Mouse (Mus musculus) urinary bladder, postnatal 25 days (tissue): ENCODE measurements around the gene Car14.
A peak's percentile ranks its signal among the peaks of the same experiment; 100 is the strongest.
"Not testable (repeated sequence)": the region's sequence is repeated elsewhere in the genome, so short reads cannot be mapped to it uniquely, and the experiment has no call there.

Experiments
- DNase-seq: peaks from one replicate; pipeline ENCODE4 v3.0.0; 2022; ENCODE audit warnings: low spot score

Gene Car14

DNA sequence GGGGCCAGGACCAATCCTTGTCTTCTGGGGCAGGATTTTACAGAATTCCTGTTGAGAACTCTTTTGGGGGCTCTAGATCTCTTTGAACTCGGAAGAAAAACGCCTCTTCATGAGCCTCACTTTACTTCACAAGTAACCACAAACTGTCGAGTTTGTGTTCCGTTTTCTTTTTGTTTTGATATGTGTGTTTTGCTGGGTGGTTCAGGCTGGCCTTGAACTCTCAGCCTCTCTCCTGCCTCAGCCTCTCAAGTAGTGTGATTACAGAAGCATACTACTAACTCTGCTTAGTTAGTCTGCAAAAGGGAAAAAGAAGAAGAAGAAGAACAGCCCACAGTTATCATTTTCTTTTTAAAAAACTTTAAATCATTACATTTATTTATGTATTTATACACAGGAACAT, 19.7 kb upstream of the Car14 start:
- no peak for DNase-seq

DNA sequence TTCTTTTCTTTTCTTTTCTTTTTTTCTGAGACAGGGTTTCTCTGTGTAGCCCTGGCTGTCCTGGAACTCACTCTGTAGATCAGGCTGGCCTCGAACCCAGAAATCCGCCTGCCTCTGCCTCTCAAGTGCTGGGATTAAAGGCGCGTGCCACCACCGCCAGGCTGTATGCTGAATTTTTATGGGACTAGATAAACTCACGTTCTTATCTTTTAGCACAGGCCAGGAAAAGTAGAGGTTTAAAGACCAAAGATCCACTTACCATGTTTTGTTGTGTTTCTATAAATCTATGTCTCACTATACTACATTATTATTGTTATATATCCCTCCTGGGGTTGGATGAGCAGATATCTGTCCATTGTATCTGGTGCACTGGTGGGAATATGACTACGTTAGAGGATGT, 18.9 kb upstream of the Car14 start:
- not testable (repeated sequence) for DNase-seq

DNA sequence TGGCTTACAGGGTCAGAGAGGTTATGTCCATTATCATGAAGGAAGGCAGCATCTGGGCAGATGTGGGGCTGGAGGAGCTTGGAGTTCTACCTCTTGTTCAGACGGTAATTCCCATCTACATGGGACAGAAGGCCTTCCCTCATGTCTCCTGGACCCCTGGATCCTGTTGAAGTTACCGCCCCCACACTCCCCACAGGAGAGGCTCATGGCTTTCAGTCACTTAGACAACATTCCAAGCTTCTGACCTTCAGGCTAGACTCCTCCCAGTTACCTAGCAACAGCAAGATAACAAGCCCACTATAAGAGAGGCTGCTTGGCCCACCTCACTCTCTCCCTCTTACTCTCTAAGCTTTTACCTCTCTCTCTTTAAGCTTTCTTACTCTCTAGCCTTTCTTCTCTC, 16.0 kb upstream of the Car14 start:
- not testable (repeated sequence) for DNase-seq

DNA sequence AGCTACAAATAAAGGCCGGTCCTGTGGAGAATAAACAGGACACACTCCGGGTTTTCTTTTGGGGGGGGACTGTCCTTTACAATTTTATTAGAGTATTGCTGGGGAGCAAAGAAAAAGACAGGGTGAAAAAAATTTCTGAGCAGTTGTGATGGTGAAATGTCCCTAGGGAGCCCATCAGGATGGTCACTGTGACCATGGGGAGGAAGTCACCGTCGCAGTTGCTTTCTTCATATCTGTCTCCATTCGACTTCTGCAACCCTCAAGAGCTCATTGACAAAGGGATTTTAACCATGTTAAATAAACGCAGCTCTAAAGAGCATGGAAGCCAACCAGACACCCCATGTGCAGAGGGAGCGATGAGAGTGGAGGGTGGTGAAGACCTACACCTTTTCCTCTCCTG, 12.3 kb upstream of the Car14 start:
- no peak for DNase-seq

GRCm38 (mm10) chr3:95914706-95915105, 10.2 kb upstream of the Car14 start:
- no peak for DNase-seq

GRCm38 (mm10) chr3:95907613-95908012, 3.1 kb upstream of the Car14 start:
- no peak for DNase-seq

DNA sequence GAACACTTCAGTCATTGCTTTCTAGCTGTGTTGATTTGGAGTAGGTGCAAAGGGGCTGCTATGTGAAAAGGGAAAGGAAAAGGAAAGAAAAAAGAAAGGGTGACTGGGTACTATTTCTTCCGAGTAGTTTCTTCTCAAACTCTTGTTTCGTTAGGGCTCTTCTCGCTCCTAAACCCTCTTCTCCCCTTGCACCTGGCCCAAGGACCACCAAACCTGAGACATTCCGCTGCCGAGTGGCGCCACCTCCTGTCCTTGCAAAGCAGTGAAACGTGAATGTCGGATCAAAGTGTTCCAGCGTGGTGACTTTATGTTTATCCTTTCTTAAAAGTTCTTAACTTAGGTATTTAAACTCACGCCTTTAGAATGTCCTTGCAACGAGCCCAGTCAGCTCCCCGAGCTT, 2.4 kb upstream of the Car14 start:
- DNase-seq = no peak

- peak; percentile 49 for DNase-seq
Measured at GRCm38 (mm10) chr3:95905940-95906492, 1.5 kb upstream of the Car14 start.

DNA sequence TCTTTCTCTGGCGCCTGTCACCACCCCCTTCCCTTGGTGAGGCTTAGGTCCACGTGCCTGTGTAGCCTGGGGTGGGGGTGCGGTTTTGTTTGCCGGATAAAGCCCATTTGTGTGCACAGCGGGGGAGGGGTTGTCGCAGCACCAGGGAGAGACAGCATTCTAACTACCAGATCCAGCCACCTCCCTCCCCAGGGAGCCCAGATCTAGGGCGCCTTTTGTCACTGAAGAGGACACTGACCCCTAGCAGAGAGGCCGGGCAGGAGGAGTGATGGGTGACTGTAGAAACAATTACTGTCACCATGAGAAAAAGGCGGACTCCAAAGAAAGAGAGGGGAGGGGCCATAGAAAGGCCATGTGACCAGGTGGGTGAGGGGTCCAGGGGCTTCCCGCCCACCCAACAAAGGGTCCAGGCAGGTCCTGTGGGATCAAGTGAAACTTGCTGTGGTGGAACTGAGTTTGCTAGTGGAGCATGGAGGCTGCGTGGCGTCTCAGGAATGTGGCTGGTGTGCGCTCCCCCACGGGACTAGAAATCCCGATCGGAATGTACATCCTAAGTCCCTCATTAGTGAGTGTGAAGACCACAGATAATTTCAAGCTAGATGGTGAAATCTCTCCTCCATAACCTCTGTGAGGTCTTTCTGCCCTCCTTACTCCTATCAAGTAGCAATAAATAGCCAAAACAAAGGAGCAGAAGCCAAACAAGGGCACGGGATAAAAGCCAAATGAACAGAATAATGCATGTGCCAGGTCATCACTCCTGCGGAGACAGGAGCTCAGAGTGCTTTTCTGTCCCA, 852 bp upstream of the Car14 start:
- no peak for DNase-seq

DNA sequence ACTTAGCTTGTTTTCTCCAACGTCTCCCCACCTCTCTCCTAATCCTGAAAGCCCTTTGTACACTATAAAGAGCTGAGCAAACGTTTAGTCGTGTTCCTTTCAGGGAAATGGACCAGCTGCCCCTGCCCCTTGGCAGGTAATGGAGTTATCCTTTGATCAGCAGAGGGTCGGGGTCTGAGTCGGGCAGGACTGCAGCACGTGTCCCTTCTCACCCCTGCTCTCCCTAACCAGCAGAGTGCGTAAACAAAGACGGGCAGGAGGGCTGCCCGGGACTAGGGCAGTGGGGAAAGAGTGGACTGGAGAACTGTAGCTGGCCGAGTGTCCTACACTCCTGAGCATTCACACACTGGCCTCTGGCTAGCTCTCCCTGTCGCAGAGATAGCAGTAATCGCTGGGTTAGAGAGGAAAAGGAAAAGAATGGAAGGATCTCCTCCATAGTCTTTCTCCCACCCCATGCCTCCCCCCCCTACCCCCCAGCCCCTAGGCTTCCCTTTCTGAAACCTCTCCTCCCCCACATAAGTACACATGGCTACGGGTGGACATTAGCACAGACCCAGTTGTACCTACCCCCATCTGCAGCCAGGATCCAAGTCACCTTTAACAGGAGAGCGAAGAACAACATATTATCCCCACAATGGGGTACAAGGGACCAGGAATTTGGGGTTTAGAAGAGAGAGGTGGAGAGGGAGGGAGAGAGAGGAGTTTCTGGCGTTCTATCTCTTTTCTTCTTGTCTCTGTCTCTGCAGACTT, 563 bp downstream of the Car14 start:
- DNase-seq = no peak

GRCm38 (mm10) chr3:95902643-95903042, 1.8 kb downstream of the Car14 start:
- DNase-seq = no peak

GRCm38 (mm10) chr3:95902373-95902625, 2.2 kb downstream of the Car14 start:
- no peak for DNase-seq

- no peak for DNase-seq
Measured at GRCm38 (mm10) chr3:95901616-95902372, 2.7 kb downstream of the Car14 start.

GRCm38 (mm10) chr3:95899800-95900524, 4.5 kb downstream of the Car14 start:
- DNase-seq = no peak

DNA sequence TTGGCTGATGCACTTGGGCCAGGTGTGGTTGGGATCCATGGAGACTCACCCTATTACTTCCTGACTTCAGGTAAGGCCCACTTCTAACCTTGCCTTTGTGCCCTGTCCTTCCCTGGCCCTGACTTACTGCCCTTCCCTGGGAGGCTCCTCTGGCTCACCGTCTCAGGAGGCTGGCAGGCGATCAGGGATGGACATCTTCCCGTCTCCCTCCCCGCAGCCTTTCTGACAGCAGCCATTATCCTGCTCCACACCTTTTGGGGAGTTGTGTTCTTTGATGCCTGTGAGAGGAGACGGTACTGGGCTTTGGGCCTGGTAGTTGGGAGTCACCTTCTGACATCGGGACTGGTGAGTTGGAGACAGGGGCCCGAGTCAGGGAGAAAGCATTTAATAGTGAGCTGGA, 9.0 kb downstream of the Car14 start:
- not testable (repeated sequence) for DNase-seq

GRCm38 (mm10) chr3:95894317-95895160, 10.0 kb downstream of the Car14 start:
- DNase-seq = peak; percentile 54

DNA sequence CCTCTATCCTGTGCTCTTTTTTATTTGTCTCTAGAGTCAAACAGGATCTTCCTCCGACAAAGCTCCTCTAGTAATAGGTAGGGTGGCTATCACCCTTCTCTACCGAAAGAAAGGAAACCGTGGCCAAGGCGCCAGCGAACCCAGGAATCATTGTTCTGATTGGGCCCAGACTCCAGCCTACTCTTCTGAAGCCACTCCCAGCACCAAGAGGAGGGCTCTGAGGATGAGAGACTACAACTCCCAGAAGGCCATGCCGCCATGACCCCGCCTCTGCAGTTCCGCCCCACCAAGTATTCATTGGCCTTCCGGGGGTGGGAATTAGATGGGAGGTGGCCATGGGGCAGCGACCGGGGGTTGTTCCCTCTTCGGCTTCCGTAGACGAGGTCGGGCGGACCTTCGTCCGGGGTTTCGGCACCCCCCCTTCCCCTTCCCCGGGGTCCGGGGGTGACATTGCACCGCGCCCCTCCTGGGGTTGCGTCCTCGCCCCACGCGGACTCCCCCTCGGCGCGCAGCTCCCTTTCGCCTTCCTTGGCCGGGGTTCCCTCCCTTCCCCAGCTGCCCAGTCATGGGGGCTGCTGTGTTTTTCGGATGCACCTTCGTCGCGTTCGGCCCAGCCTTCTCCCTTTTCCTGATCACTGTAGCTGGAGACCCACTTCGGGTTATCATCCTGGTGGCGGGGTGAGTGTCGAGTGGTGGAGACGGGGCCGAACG, 10.7 kb downstream of the Car14 start, which contains the start of gene Aph1a:
TSS of gene Aph1a (plus strand) at position 364 of the 711 bp plus-strand sequence.
- peak; percentile 85 for DNase-seq

DNA sequence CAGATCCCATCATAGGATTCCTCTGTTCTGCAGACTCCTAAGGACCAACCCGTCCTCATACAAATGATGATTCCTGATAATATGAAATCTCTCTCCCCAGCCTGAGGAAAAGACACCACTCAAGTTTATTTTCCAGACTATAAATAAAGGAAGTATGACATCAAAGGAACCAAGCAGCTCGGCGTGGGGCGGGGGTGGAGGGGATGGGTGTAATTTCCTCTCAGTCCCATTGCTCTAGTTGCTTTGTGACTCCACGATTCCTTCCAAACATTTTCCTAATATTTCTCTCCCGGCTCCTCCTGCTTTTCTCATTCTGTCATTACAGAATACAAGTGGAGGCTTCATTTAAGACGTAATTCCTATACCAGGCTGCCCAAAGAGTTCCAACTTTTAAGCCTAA, 11.4 kb downstream of the Car14 start:
- DNase-seq = no peak

GRCm38 (mm10) chr3:95892066-95893052, 12.1 kb downstream of the Car14 start:
- no peak for DNase-seq
